Mouse (Mus musculus): ENCODE results near the gene Tbx5. TPM values are rescaled to one million over a fixed set of nuclear protein-coding genes. Genes with fewer than 3 reads are reported as not detected.

Gene Tbx5
- total and polyA plus RNA-seq, 3 experiments, result not detected

- DNase-seq (ENCODE audit: low read depth, low spot score), result no peak
- Histone ChIP-seq H3K27me3 (ENCODE audit: control insufficient read depth in 1 of 2, insufficient read depth in 2 of 2, low read length in 2 of 2) (no peaks in the 10 kb centered on the region), H3K4me3 (ENCODE audit: control insufficient read depth in 1 of 2, insufficient read depth in 1 of 2, low read depth in 2 of 2, low read length in 2 of 2) (no peak overlapping the region), H3K4me1 (ENCODE audit: control insufficient read depth in 1 of 2, insufficient read depth in 2 of 2, low read length in 2 of 2) (no peaks in the 10 kb centered on the region), H3K9ac (ENCODE audit: control insufficient read depth, low read depth, low read length, poor library complexity, severe bottlenecking) (no peak overlapping the region), H3K79me2 (ENCODE audit: control insufficient read depth, insufficient read depth, low read length, poor library complexity) (no peaks in the 10 kb centered on the region), H3K9me3 (replicated peaks; ENCODE audit: insufficient read depth, low read length) (no peaks in the 10 kb centered on the region), H3K27ac (ENCODE audit: control insufficient read depth, low read depth, low read length) (no peak overlapping the region), H3K36me3 (ENCODE audit: control insufficient read depth in 1 of 2, insufficient read depth in 2 of 2, low read length in 2 of 2) (no peaks in the 10 kb centered on the region)
- TF ChIP-seq POLR2AphosphoS5 (IDR thresholded peaks at IDR 0.05; ENCODE audit: borderline replicate concordance, low read depth, low read length), result no peak
- TF ChIP-seq USF1 (IDR thresholded peaks at IDR 0.05; ENCODE audit: low read depth, low read length), result no peak
- TF ChIP-seq TCF12 (IDR thresholded peaks at IDR 0.05; ENCODE audit: low read depth, low read length), result no peak
- no peak for TF ChIP-seq HCFC1 (IDR thresholded peaks at IDR 0.05; ENCODE audit: low read depth, low read length)
- no peak for TF ChIP-seq TBP (IDR thresholded peaks at IDR 0.05; ENCODE audit: low read depth, low read length)
Measured at GRCm38 (mm10) chr5:119831791-119832478, 533 bp upstream of the Tbx5 start.

GRCm38 (mm10) chr5:119833223-119834030 is 959 bp downstream of the Tbx5 start:
- Histone ChIP-seq H3K27ac (ENCODE audit: control insufficient read depth, low read depth, low read length) (no peak overlapping the region), H3K4me3 (ENCODE audit: control insufficient read depth in 1 of 2, insufficient read depth in 1 of 2, low read depth in 2 of 2, low read length in 2 of 2) (no peak overlapping the region), H3K9ac (ENCODE audit: control insufficient read depth, low read depth, low read length, poor library complexity, severe bottlenecking) (no peak overlapping the region), H3K36me3 (ENCODE audit: control insufficient read depth in 1 of 2, insufficient read depth in 2 of 2, low read length in 2 of 2) (no peaks in the 10 kb centered on the region), H3K27me3 (ENCODE audit: control insufficient read depth in 1 of 2, insufficient read depth in 2 of 2, low read length in 2 of 2) (no peaks in the 10 kb centered on the region), H3K9me3 (replicated peaks; ENCODE audit: insufficient read depth, low read length) (no peaks in the 10 kb centered on the region), H3K79me2 (ENCODE audit: control insufficient read depth, insufficient read depth, low read length, poor library complexity) (no peaks in the 10 kb centered on the region), H3K4me1 (ENCODE audit: control insufficient read depth in 1 of 2, insufficient read depth in 2 of 2, low read length in 2 of 2) (no peaks in the 10 kb centered on the region)
- DNase-seq (ENCODE audit: low read depth, low spot score), result no peak
- TF ChIP-seq ELF1 (IDR thresholded peaks at IDR 0.05; ENCODE audit: low read depth, low read length), result no peak
- TF ChIP-seq CTCF (IDR thresholded peaks at IDR 0.05 in 2 of 3, conservative IDR thresholded peaks at IDR 0.05 in 1 of 3; ENCODE audit: control insufficient read depth in 1 of 3, insufficient read depth in 1 of 3, low read depth in 2 of 3, low read length in 3 of 3, poor library complexity in 1 of 3, severe bottlenecking in 1 of 3), result no peak
- TF ChIP-seq USF1 (IDR thresholded peaks at IDR 0.05; ENCODE audit: low read depth, low read length), result no peak
- no peak for TF ChIP-seq MAX (IDR thresholded peaks at IDR 0.05; ENCODE audit: low read length)
- no peak for TF ChIP-seq POLR2AphosphoS2 (IDR thresholded peaks at IDR 0.05; ENCODE audit: low read length)
- TF ChIP-seq TCF12 (IDR thresholded peaks at IDR 0.05; ENCODE audit: low read depth, low read length), result no peak
- TF ChIP-seq EP300 (IDR thresholded peaks at IDR 0.05; ENCODE audit: low read depth in 1 of 2, low read length in 2 of 2), result no peak
- no peak for TF ChIP-seq JUND (IDR thresholded peaks at IDR 0.05; ENCODE audit: low read depth, low read length)
- TF ChIP-seq CHD2 (IDR thresholded peaks at IDR 0.05; ENCODE audit: low read length), result no peak
- TF ChIP-seq MXI1 (IDR thresholded peaks at IDR 0.05; ENCODE audit: low read depth, low read length), result no peak
- TF ChIP-seq CHD1 (IDR thresholded peaks at IDR 0.05; ENCODE audit: low read depth, low read length), result no peak
- TF ChIP-seq GATA1 (IDR thresholded peaks at IDR 0.05; ENCODE audit: low read depth, low read length), result no peak
- no peak for TF ChIP-seq TBP (IDR thresholded peaks at IDR 0.05; ENCODE audit: low read depth, low read length)
- no peak for TF ChIP-seq USF2 (IDR thresholded peaks at IDR 0.05; ENCODE audit: borderline replicate concordance in 1 of 2, insufficient read depth in 1 of 2, low read depth in 1 of 2, low read length in 2 of 2)
